Mouse (Mus musculus) frontal cortex, adult (tissue): Measurements from ENCODE around the gene Casp14.
"Not testable (repeated sequence)": the region's sequence is repeated elsewhere in the genome, so short reads cannot be mapped to it uniquely, and the experiment has no call there.

ENCODE experiments used
- ATAC-seq: cut with Nextera tagmentation; 2 replicates; pipeline ENCODE4 v1.9.2; 2017; ENCODE audit warnings: mild to moderate bottlenecking, moderate library complexity, mixed read lengths; ENCODE audit not compliant: low TSS enrichment

Gene Casp14

DNA sequence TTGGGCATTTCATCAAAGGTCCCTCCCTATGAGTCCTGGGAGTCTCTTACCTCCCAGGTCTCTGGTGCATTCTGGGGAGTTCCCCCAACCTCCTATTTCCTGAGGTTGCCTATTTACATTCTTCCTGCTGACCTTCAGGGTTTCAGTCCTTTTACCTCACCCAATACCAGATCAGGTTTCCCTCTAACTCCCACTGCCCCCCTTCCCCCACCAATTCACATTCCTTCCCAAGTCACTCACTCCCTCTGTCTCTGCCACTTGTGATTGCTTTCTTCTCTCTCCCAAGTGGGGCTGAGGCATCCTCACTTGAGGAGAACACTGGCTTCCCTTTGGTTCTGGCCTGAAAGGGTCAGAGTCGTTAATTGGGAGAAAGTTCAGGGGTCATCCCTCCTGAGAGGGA lies 48.0 kb downstream of the Casp14 start:
- not testable (repeated sequence) for ATAC-seq

DNA sequence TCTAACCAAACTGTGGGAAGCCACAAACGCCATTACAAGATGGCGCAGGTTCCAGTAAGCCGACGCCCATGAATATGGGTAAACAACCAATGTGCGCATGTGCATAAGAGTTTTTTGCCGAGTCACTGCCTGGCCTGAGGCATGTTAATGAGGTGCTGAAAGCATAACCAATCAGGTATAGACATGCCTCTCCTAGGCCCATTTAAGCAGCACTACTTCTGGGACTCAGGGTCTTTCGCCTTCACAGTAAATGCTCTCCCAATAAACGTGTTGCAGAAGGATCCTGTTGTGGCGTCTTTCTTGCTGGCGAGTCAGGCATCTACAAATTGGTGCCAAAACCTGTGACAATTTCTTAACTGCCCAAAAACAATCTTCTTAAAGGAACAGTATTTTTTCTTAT lies 51.4 kb downstream of the Casp14 start:
- ATAC-seq = not testable (repeated sequence)

- no peak for ATAC-seq
These were observed 53.5 kb downstream of the Casp14 start for GRCm38 (mm10) chr10:78664546-78664945.
